Mouse (Mus musculus) CH12.LX (cell line): ENCODE data around the gene Rab28. TPM values are rescaled to one million over a fixed set of nuclear protein-coding genes. Genes with fewer than 3 reads are reported as not detected.

Experiments used
- DNase-seq: peaks from one replicate; pipeline ENCODE4 v3.0.0-alpha.2; 2013; ENCODE audit errors: extremely low read depth
- H3K27ac ChIP-seq: 2 replicates; pipeline ENCODE4 v1.5.1; 2012; ENCODE audit warnings: low read depth, mild to moderate bottlenecking, control low read depth, moderate library complexity; ENCODE audit not compliant: insufficient read depth
- H3K27me3 ChIP-seq: replicated peaks from 2 replicates; pipeline ENCODE3; 2012; ENCODE audit warnings: inconsistent platforms
- H3K36me3 ChIP-seq, 2 experiments: replicated peaks in 1 of 2; 2 replicates each; pipeline versions ENCODE3 to v1.6.1; 2012; ENCODE audit warnings: inconsistent platforms in 1 of 2, low read length in 1 of 2, mild to moderate bottlenecking in 1 of 2, mixed read lengths in 1 of 2, moderate library complexity in 1 of 2; ENCODE audit not compliant: control insufficient read depth in 1 of 2, insufficient read depth in 1 of 2
- H3K4me1 ChIP-seq, 2 experiments: 2 replicates each; pipeline ENCODE4 v1.6.1; 2012; ENCODE audit warnings: inconsistent platforms in 1 of 2, moderate library complexity in 1 of 2; ENCODE audit not compliant: insufficient read depth in 2 of 2, control insufficient read depth in 1 of 2
- H3K4me2 ChIP-seq: 2 replicates; pipeline ENCODE4 v1.6.1; 2012; ENCODE audit warnings: low read depth, mild to moderate bottlenecking, control low read depth; ENCODE audit not compliant: poor library complexity, insufficient read depth, severe bottlenecking
- H3K4me3 ChIP-seq, 3 experiments: fragments of 150-350 bp in 1 of 3; sonication (generic) in 1 of 3; replicated peaks in 1 of 3; 2 replicates each; pipeline versions ENCODE3 to v1.5.1; 2011 to 2012; ENCODE audit warnings: low read depth in 2 of 3, low read length in 2 of 3, mild to moderate bottlenecking in 2 of 3, moderate library complexity in 2 of 3, control low read depth in 1 of 3, improper control_type of control experiment in 1 of 3, inconsistent platforms in 1 of 3, mixed read lengths in 1 of 3; ENCODE audit not compliant: poor library complexity in 1 of 3
- H3K79me2 ChIP-seq: replicated peaks from 2 replicates; pipeline ENCODE4 v1.6.1; 2012; ENCODE audit warnings: mild to moderate bottlenecking, moderate library complexity; ENCODE audit not compliant: control insufficient read depth, poor library complexity, insufficient read depth, severe bottlenecking; ENCODE audit errors: extremely low read depth
- H3K9ac ChIP-seq: 2 replicates; pipeline ENCODE4 v1.6.1; 2012; ENCODE audit warnings: low read depth, mild to moderate bottlenecking, control low read depth, moderate library complexity; ENCODE audit not compliant: insufficient read depth
- H3K9me3 ChIP-seq: replicated peaks from 2 replicates; pipeline ENCODE3; 2012; ENCODE audit warnings: low read length, inconsistent platforms, mixed read lengths
- BHLHE40 ChIP-seq: IDR thresholded peaks from 2 replicates; pipeline ENCODE4 v1.6.1; 2011; ENCODE audit warnings: mild to moderate bottlenecking, low read depth, low read length, improper control_type of control experiment
- CHD1 ChIP-seq: IDR thresholded peaks from 2 replicates; pipeline ENCODE4 v1.6.1; 2012; ENCODE audit warnings: low read depth, low read length, improper control_type of control experiment, inconsistent platforms
- CHD2 ChIP-seq: IDR thresholded peaks from 2 replicates; pipeline ENCODE4 v1.6.1; 2011; ENCODE audit warnings: low read length, improper control_type of control experiment
- CTCF ChIP-seq, 2 experiments: IDR thresholded peaks in 1 of 2; conservative IDR thresholded peaks in 1 of 2; 2 replicates each; pipeline ENCODE4 v1.5.1; 2011 to 2012; ENCODE audit warnings: low read depth in 2 of 2, low read length in 2 of 2, improper control_type of control experiment in 1 of 2, inconsistent platforms in 1 of 2, mild to moderate bottlenecking in 1 of 2, moderate library complexity in 1 of 2
- E2F4 ChIP-seq: IDR thresholded peaks from 2 replicates; pipeline ENCODE4 v1.6.1; 2011; ENCODE audit warnings: low read depth, low read length, improper control_type of control experiment; ENCODE audit not compliant: insufficient replicate concordance
- ELF1 ChIP-seq: IDR thresholded peaks from 2 replicates; pipeline ENCODE4 v1.6.1; 2014; ENCODE audit warnings: low read depth, mild to moderate bottlenecking, inconsistent platforms, low read length, improper control_type of control experiment
- EP300 ChIP-seq: IDR thresholded peaks from 2 replicates; pipeline ENCODE4 v1.6.1; 2011; ENCODE audit warnings: low read length, improper control_type of control experiment
- MAX ChIP-seq: IDR thresholded peaks from 2 replicates; pipeline ENCODE4 v1.6.1; 2011; ENCODE audit warnings: low read length, improper control_type of control experiment
- MAZ ChIP-seq: IDR thresholded peaks from 2 replicates; pipeline ENCODE4 v1.6.1; 2012; ENCODE audit warnings: low read depth, mild to moderate bottlenecking, inconsistent platforms, low read length, improper control_type of control experiment, moderate library complexity
- NELFE ChIP-seq: IDR thresholded peaks from 2 replicates; pipeline ENCODE4 v1.6.1; 2011; ENCODE audit warnings: low read depth, low read length, improper control_type of control experiment
- RCOR1 ChIP-seq: conservative IDR thresholded peaks from 2 replicates; pipeline ENCODE4 v1.6.1; 2012; ENCODE audit warnings: low read depth, mild to moderate bottlenecking, inconsistent platforms, low read length, improper control_type of control experiment
- SIN3A ChIP-seq: IDR thresholded peaks from 2 replicates; pipeline ENCODE4 v1.6.1; 2012; ENCODE audit warnings: low read length, improper control_type of control experiment, inconsistent platforms
- UBTF ChIP-seq: IDR thresholded peaks from 2 replicates; pipeline ENCODE4 v1.6.1; 2012; ENCODE audit warnings: low read depth, mild to moderate bottlenecking, inconsistent platforms, low read length, improper control_type of control experiment, moderate library complexity
- USF2 ChIP-seq: conservative IDR thresholded peaks from 2 replicates; pipeline ENCODE4 v1.6.1; 2011; ENCODE audit warnings: low read depth, low read length, improper control_type of control experiment
- ZC3H11A ChIP-seq: IDR thresholded peaks from 2 replicates; pipeline ENCODE4 v1.6.1; 2012; ENCODE audit warnings: low read depth, mild to moderate bottlenecking, inconsistent platforms, low read length, improper control_type of control experiment
- ZKSCAN1 ChIP-seq: IDR thresholded peaks from 2 replicates; pipeline ENCODE4 v1.6.1; 2012; ENCODE audit warnings: low read depth, inconsistent platforms, low read length, improper control_type of control experiment, borderline replicate concordance
- ZNF384 ChIP-seq: IDR thresholded peaks from 2 replicates; pipeline ENCODE4 v1.6.1; 2012; ENCODE audit warnings: low read depth, low read length, improper control_type of control experiment, inconsistent platforms
- dilution Hi-C: fragments of 300-500 bp; cut with MboI; formaldehyde crosslinking; loops from 2 replicates; pipeline ENCODE4 v1.14.3; 2020; ENCODE audit warnings: low sequenced_read_pairs; ENCODE audit not compliant: extremely low pct_unique_long_range_greater_than_20kb, extremely low pct_ligation_motif_present
- in situ Hi-C: fragments of 300-500 bp; cut with MboI; formaldehyde crosslinking; loops from 3 replicates; pipeline ENCODE4 v1.14.3; 2019; ENCODE audit warnings: low sequenced_read_pairs, low pct_ligation_motif_present, low pct_unique_long_range_greater_than_20kb, mixed read lengths
- polyA plus RNA-seq: library from polyadenylated mRNA; unstranded; fragments of >175 nt; gene quantifications from 2 replicates; pipeline ENCODE4 v1.2.1, GENCODE M21; 2012; ENCODE audit warnings: low read depth; ENCODE audit not compliant: insufficient read length
- total RNA-seq, 2 experiments: library from RNA; depleted of rRNA; stranded (reverse); fragments of 300-350 nt in 1 of 2; fragments of >200 nt in 1 of 2; gene quantifications; 2 replicates each; pipeline ENCODE4 v1.2.3; 2012 to 2014

The Rab28 gene
- total and polyA plus RNA-seq, 3 experiments: 41.1 to 90.6 (median 42.2) TPM

GRCm38 (mm10) chr5:41636793-41637192 lies 71.2 kb downstream of the Rab28 start:
- TF ChIP-seq ZNF384: peak; percentile 11; the same call in 1 of the 2 replicates
- TF ChIP-seq RCOR1: no peak
- TF ChIP-seq, all 38 proteins: peak for 1
- in situ Hi-C loops (no loop called here), dilution Hi-C loops (no loop called here)
- no peak overlapping the region for H3K27ac ChIP-seq
- no peaks in the 10 kb centered on the region for H3K9me3 ChIP-seq
- H3K9ac ChIP-seq: no peak overlapping the region
- peaks cover 0 to 15% of the 10 kb centered on the region in 2 experiments for H3K36me3 ChIP-seq
- no peaks in the 10 kb centered on the region for H3K27me3 ChIP-seq
- H3K4me2 ChIP-seq: no peak overlapping the region
- H3K4me1 ChIP-seq: peaks cover 0 to 3% of the 10 kb centered on the region in 2 experiments; a peak in 2 of 4 replicates
- no peak for DNase-seq
- H3K79me2 ChIP-seq: no peaks in the 10 kb centered on the region
- H3K4me3 ChIP-seq: no peak overlapping the region

DNA sequence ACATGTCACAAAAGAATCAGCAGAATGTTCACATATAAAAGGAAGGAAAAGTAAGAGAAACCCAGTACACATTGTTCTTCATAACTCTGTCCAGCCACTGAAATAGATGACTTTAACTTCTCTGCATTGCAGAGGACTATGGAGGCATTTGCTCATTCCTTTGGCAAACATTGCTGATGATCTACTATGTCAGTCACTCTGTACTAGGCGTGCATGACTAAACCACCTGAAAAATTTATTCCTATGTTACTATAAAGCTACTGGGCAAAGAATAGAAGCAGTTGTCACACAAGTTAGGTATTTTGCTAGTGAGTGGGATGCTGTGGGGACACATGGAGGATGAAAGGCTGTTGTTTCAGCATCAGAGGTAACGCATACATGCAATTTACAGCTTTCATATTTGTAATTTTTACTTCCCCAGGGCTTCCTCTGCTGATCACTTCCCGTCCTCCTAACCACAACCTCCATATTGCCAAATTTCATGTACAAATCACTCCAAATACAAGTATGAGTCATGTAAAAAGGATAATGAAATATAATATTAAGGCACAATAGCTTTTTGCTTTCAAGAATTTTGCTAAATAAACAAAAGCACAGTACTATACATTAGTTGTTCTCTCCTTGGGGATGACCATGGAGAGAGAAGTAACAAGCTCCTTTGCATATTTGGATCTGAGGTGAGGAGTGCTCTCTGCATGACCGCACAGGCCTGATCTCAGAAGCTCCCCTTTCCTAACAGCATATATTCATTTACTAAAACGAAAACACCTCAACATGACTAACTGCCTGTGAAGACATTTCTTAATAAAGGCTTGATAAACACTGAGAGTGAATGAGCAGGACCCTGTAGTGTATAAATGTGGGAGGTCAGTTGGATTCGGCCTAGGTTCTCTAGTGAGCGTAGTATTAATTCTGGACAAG lies 80.5 kb downstream of the Rab28 start:
- in situ Hi-C loops (no loop called here), dilution Hi-C loops (no loop called here)
- Histone ChIP-seq H3K27ac (no peak overlapping the region), H3K9ac (no peak overlapping the region), H3K9me3 (no peaks in the 10 kb centered on the region), H3K4me3 (no peak overlapping the region)
- no peak for TF ChIP-seq ZKSCAN1
- TF ChIP-seq EP300: peak; percentile 18; the same call in 1 of the 2 replicates
- TF ChIP-seq, all 38 proteins: peak for 1
- peak; percentile 42 for DNase-seq
- H3K27me3 ChIP-seq: no peaks in the 10 kb centered on the region
- H3K36me3 ChIP-seq: peaks cover 8 to 25% of the 10 kb centered on the region in 2 experiments
- no peaks in the 10 kb centered on the region for H3K79me2 ChIP-seq
- peaks cover 5 to 16% of the 10 kb centered on the region in 2 experiments; a peak in 3 of 4 replicates for H3K4me1 ChIP-seq
- no peak overlapping the region for H3K4me2 ChIP-seq

DNA sequence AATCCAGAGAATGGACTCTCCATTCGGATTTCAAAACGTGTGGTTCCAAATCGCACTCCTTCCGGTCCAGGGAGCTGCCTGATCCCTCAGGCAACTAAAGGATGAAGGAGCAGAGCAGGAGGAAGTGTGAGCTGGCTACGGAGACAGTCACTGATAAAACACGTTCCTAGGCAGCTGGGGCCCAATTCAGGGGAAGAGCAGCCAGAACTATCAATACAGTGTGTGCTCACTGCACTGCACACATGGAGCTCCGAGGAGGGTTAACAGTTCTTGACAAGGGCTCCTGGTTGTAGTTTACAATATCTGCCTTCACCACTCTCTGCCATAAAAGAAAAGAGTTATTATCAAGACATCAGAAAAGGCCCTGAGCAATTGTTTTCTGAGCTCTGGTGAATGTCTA lies 82.4 kb downstream of the Rab28 start:
- peaks cover 8 to 19% of the 10 kb centered on the region in 2 experiments for H3K36me3 ChIP-seq
- H3K4me1 ChIP-seq: peaks cover 5 to 16% of the 10 kb centered on the region in 2 experiments; a peak in 3 of 4 replicates
- TF ChIP-seq NELFE (no peak), SIN3A (no peak), ZC3H11A (no peak), E2F4 (no peak), CTCF (conservative IDR thresholded peaks at IDR 0.05 in 1 of 2, IDR thresholded peaks at IDR 0.05 in 1 of 2; ENCODE audit: low read depth in 2 of 2, low read length in 2 of 2) (no peak), MAZ (no peak), BHLHE40 (no peak), ZKSCAN1 (no peak), ELF1 (no peak), MAX (no peak), USF2 (no peak), CHD1 (no peak), CHD2 (no peak), UBTF (no peak)
- H3K27ac ChIP-seq: no peak overlapping the region
- no peak for DNase-seq
- in situ Hi-C loops: no loop called here
- no peak overlapping the region for H3K4me2 ChIP-seq
- H3K79me2 ChIP-seq: no peaks in the 10 kb centered on the region
- no peak overlapping the region for H3K9ac ChIP-seq
- dilution Hi-C loops: no loop called here
- no peaks in the 10 kb centered on the region for H3K9me3 ChIP-seq
- no peak overlapping the region for H3K4me3 ChIP-seq
- no peaks in the 10 kb centered on the region for H3K27me3 ChIP-seq
